Mouse (Mus musculus) G1E (cell line): ENCODE data around the gene Rbm44.

ENCODE experiments used
- CTCF ChIP-seq: IDR thresholded peaks from 2 replicates; pipeline ENCODE4 v1.5.1; 2012; ENCODE audit warnings: low read depth, low read length, inconsistent platforms, mixed read lengths
- GATA1 ChIP-seq: IDR thresholded peaks from 2 replicates; pipeline ENCODE4 v1.6.1; 2012; ENCODE audit warnings: borderline replicate concordance, low read length, inconsistent platforms, mixed read lengths
- GATA2 ChIP-seq: IDR thresholded peaks from 2 replicates; pipeline ENCODE4 v1.6.1; 2012; ENCODE audit warnings: low read depth, low read length, inconsistent platforms, borderline replicate concordance
- POLR2AphosphoS5 ChIP-seq: IDR thresholded peaks from 2 replicates; pipeline ENCODE4 v1.6.1; 2012; ENCODE audit warnings: low read depth, low read length, inconsistent platforms; ENCODE audit not compliant: insufficient replicate concordance
- TAL1 ChIP-seq: conservative IDR thresholded peaks from 2 replicates; pipeline ENCODE4 v1.6.1; 2012; ENCODE audit warnings: low read depth, low read length, inconsistent platforms, mixed read lengths

GRCm38 (mm10) chr1:91179086-91179485 lies 34.2 kb downstream of the Rbm44 start:
- TF ChIP-seq CTCF (no peak), GATA1 (no peak), POLR2AphosphoS5 (no peak), GATA2 (no peak), TAL1 (no peak)
